19 mouse cellular contexts compared by ENCODE assay signal in the genomic region with DNA sequence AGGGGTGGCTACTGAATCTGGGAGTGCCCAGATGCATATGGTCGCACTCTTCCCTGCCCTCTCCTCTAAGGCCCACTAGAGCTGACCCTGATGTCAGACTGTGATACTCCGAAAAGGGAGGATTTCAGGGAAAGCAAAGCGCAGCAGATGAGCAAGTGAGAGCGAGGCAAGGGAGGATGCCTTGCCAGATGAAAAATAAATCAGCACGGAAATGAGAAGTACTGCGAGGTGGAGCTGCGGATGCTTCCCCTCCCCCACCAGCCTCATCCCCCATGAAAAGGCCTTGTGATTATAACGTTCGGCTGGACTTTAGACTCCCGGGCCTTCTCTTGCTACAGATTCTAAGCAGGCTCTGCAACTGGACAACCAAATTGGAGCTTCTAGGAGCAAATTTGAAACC.
"Had no signal": no experiment of that assay in that cellular context is flagged by ENCODE, and none has a peak within 500 bp of the region (broad histone marks: within the 10 kb centered on the region; RNA-seq: fewer than 3 reads in every experiment).

No protein-coding gene starts in this region.

- DNase-seq: kidney, adult 8-10 months; liver, postnatal 0 days; lung, embryonic 14.5 days; lung, postnatal 36 days; right cerebral cortex, adult 18-20 months; right cerebral cortex, postnatal 25 days; spleen, adult 18-20 months; thymus, postnatal 25 days had no signal

- H3K4me2 ChIP-seq: limb, embryonic 15.5 days; liver, embryonic 11.5 days; lung, embryonic 14.5 days; midbrain, embryonic 12.5 days; midbrain, embryonic 15.5 days; neural tube, embryonic 12.5 days; neural tube, embryonic 15.5 days had no signal

- ATAC-seq: intestine, postnatal 0 days; liver, postnatal 0 days; lung, postnatal 0 days; midbrain, embryonic 15.5 days had no signal

- H3K9me3 ChIP-seq: limb, embryonic 15.5 days; midbrain, embryonic 12.5 days; midbrain, embryonic 15.5 days; neural tube, embryonic 12.5 days; neural tube, embryonic 15.5 days had no signal

- H3K36me3 ChIP-seq: limb, embryonic 15.5 days; midbrain, embryonic 12.5 days; midbrain, embryonic 15.5 days; neural tube, embryonic 12.5 days; neural tube, embryonic 15.5 days had no signal

- H3K27ac ChIP-seq: kidney, postnatal 0 days; limb, embryonic 15.5 days; liver, embryonic 14.5 days; midbrain, embryonic 12.5 days; midbrain, embryonic 15.5 days; neural tube, embryonic 12.5 days; neural tube, embryonic 15.5 days had no signal

- H3K9ac ChIP-seq: limb, embryonic 15.5 days; liver, embryonic 14.5 days; liver, postnatal 0 days; lung, embryonic 14.5 days; midbrain, embryonic 12.5 days; midbrain, embryonic 15.5 days; neural tube, embryonic 12.5 days; neural tube, embryonic 15.5 days had no signal

- H3K4me3 ChIP-seq: limb, embryonic 15.5 days; megakaryocyte, embryonic 14.5 days; midbrain, embryonic 12.5 days; midbrain, embryonic 15.5 days; neural tube, embryonic 12.5 days; neural tube, embryonic 15.5 days had no signal
